Mouse (Mus musculus): ENCODE data around the gene Pin1.
"Not testable (repeated sequence)": the region's sequence is repeated elsewhere in the genome, so short reads cannot be mapped to it uniquely, and the experiment has no call there.

Gene Pin1

GRCm38 (mm10) chr9:20662325-20662724 lies 10.4 kb downstream of the Pin1 start:
- DNase-seq (ENCODE audit: low read depth) = peak; percentile 79

- DNase-seq (ENCODE audit: low read depth) = no peak
These were observed 11.0 kb downstream of the Pin1 start for GRCm38 (mm10) chr9:20662874-20663273.

- DNase-seq (ENCODE audit: low read depth) = no peak
These were observed 12.1 kb downstream of the Pin1 start for GRCm38 (mm10) chr9:20663956-20664355.

- DNase-seq (ENCODE audit: low read depth) = no peak
These were observed 12.5 kb downstream of the Pin1 start for GRCm38 (mm10) chr9:20664366-20664765.

GRCm38 (mm10) chr9:20664982-20665637 lies 13.2 kb downstream of the Pin1 start:
- no peak for DNase-seq (ENCODE audit: low read depth)

- no peak for DNase-seq (ENCODE audit: low read depth)
These were observed 14.0 kb downstream of the Pin1 start for GRCm38 (mm10) chr9:20665925-20666324.

GRCm38 (mm10) chr9:20666510-20667034 lies 14.7 kb downstream of the Pin1 start:
- DNase-seq (ENCODE audit: low read depth) = no peak

GRCm38 (mm10) chr9:20668065-20668464 lies 16.2 kb downstream of the Pin1 start:
- no peak for DNase-seq (ENCODE audit: low read depth)

GRCm38 (mm10) chr9:20672047-20672446 lies 20.2 kb downstream of the Pin1 start:
- DNase-seq (ENCODE audit: low read depth) = no peak

GRCm38 (mm10) chr9:20677892-20678291 lies 26.0 kb downstream of the Pin1 start:
- no peak for DNase-seq (ENCODE audit: low read depth)

- no peak for DNase-seq (ENCODE audit: low read depth)
These were observed 28.6 kb downstream of the Pin1 start for GRCm38 (mm10) chr9:20680378-20680958.

GRCm38 (mm10) chr9:20681546-20682388 lies 29.9 kb downstream of the Pin1 start:
- no peak for DNase-seq (ENCODE audit: low read depth)

GRCm38 (mm10) chr9:20682389-20682722 lies 30.5 kb downstream of the Pin1 start:
- no peak for DNase-seq (ENCODE audit: low read depth)

- DNase-seq (ENCODE audit: low read depth) = no peak
These were observed 33.4 kb downstream of the Pin1 start for GRCm38 (mm10) chr9:20685081-20685861.

- no peak for DNase-seq (ENCODE audit: low read depth)
These were observed 37.5 kb downstream of the Pin1 start for GRCm38 (mm10) chr9:20689403-20689802.

GRCm38 (mm10) chr9:20689913-20690312 lies 38.0 kb downstream of the Pin1 start:
- DNase-seq (ENCODE audit: low read depth) = no peak

- DNase-seq (ENCODE audit: low read depth) = not testable (repeated sequence)
These were observed 38.6 kb downstream of the Pin1 start for GRCm38 (mm10) chr9:20690449-20690848.

GRCm38 (mm10) chr9:20692863-20693262 lies 41.0 kb downstream of the Pin1 start:
- no peak for DNase-seq (ENCODE audit: low read depth)

GRCm38 (mm10) chr9:20694721-20695235 lies 42.9 kb downstream of the Pin1 start:
- no peak for DNase-seq (ENCODE audit: low read depth)

GRCm38 (mm10) chr9:20696107-20696712 lies 44.3 kb downstream of the Pin1 start:
- no peak for DNase-seq (ENCODE audit: low read depth)

- DNase-seq (ENCODE audit: low read depth) = no peak
These were observed 45.6 kb downstream of the Pin1 start for GRCm38 (mm10) chr9:20697466-20697865.
